ENCODE assay signal across 19 mouse cellular contexts in the genomic region with DNA sequence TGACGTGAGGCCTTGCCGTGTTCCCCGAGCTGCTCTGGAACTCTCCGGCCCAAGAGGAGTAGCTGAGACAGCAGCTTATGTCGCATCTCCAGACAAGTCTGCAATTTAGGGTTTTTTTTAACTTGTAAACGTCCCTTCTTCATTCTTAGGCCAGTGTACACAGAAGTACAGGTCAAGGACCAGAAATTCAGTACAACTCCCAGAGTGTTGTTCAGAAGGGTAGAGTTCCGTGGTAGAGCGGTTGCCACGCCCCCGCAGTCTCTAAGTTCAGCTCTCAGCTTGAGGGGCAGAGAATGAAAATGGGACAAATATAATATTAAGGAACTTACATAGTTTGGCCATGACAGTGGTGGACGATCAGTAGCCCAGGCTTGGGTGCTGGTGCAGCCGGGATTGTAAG. TPM values are rescaled to one million over a fixed set of nuclear protein-coding genes. Genes with fewer than 3 reads are reported as not detected.
DNase-seq lines count a peak whose midpoint lies in the region; ATAC-seq lines count a peak whose summit lies in the region.
"Had no signal": no experiment of that assay in that cellular context is flagged by ENCODE, and none has a peak within 500 bp of the region (broad histone marks: within the 10 kb centered on the region; RNA-seq: fewer than 3 reads in every experiment).

No protein-coding gene starts in this region.

- H3K9ac ChIP-seq in heart, embryonic 13.5 days, result no peak overlapping the region
- no peak overlapping the region for H3K9ac ChIP-seq in kidney, embryonic 15.5 days
- H3K9ac ChIP-seq: forebrain, embryonic 15.5 days; heart, embryonic 12.5 days; neural tube, embryonic 12.5 days had no signal

- H3K36me3 ChIP-seq in heart, embryonic 13.5 days, result peaks cover 6% of the 10 kb centered on the region; the same call in 1 of the 2 replicates
- H3K36me3 ChIP-seq in kidney, embryonic 15.5 days, result 0 out of 2 replicates have a peak, but pooled peaks cover 3% of the 10 kb centered on the region
- H3K36me3 ChIP-seq in macrophage (ENCODE audit: inconsistent target), result peaks cover 13% of the 10 kb centered on the region; the same call in 1 of the 2 replicates
- H3K36me3 ChIP-seq: forebrain, embryonic 15.5 days; neural tube, embryonic 12.5 days had no signal

- H3K9me3 ChIP-seq in heart, embryonic 13.5 days, result no peaks in the 10 kb centered on the region
- H3K9me3 ChIP-seq in kidney, embryonic 15.5 days (replicated peaks), result no peaks in the 10 kb centered on the region
- H3K9me3 ChIP-seq: embryonic facial prominence, embryonic 10.5 days; forebrain, embryonic 15.5 days; heart, embryonic 12.5 days; megakaryocyte, embryonic 14.5 days; neural tube, embryonic 12.5 days had no signal

- no peaks in the 10 kb centered on the region for H3K27me3 ChIP-seq in heart, embryonic 13.5 days (replicated peaks)
- no peaks in the 10 kb centered on the region for H3K27me3 ChIP-seq in kidney, embryonic 15.5 days
- H3K27me3 ChIP-seq: forebrain, embryonic 15.5 days; heart, embryonic 12.5 days; megakaryocyte, embryonic 14.5 days; neural tube, embryonic 12.5 days; Patski had no signal

- no peak for DNase-seq in heart, postnatal 36 days
- no peak for DNase-seq in kidney, postnatal 10 days
- DNase-seq in lung, postnatal 36 days, result peak; percentile 51
- no peak for DNase-seq in lung, postnatal 4 days
- DNase-seq in adrenal gland, adult 18-20 months (ENCODE audit: low spot score in 2 of 2), result no peak
- DNase-seq: cerebellum, adult 11 months; cerebellum, postnatal 36 days; gastrocnemius, postnatal 14 days; right cerebral cortex, postnatal 14 days had no signal

- no peak for ATAC-seq in heart, embryonic 13.5 days (ENCODE audit: extremely low read depth, insufficient number of reproducible peaks, low FRiP score, low TSS enrichment)
- no peak for ATAC-seq in kidney, embryonic 15.5 days (replicated peaks; ENCODE audit: low FRiP score)
- ATAC-seq: forebrain, embryonic 15.5 days; Patski had no signal

- H3K4me1 ChIP-seq in heart, embryonic 13.5 days, result peaks cover 89% of the 10 kb centered on the region
- peaks cover 88% of the 10 kb centered on the region for H3K4me1 ChIP-seq in kidney, embryonic 15.5 days

- H3K27ac ChIP-seq in heart, embryonic 13.5 days (replicated peaks), result peak overlapping the region; percentile 15; the same call in 1 of the 2 replicates
- peak overlapping the region; percentile 90 for H3K27ac ChIP-seq in kidney, embryonic 15.5 days
- peak overlapping the region; percentile 86 for H3K27ac ChIP-seq in macrophage
- H3K27ac ChIP-seq: forebrain, embryonic 15.5 days; neural tube, embryonic 12.5 days had no signal

- H3K4me3 ChIP-seq in heart, embryonic 13.5 days, result no peak overlapping the region
- no peak overlapping the region for H3K4me3 ChIP-seq in kidney, embryonic 15.5 days (replicated peaks)
- H3K4me3 ChIP-seq in macrophage (ENCODE audit: inconsistent target), result no peak overlapping the region
- H3K4me3 ChIP-seq: erythroblast, embryonic 14.5 days; forebrain, embryonic 15.5 days; heart, embryonic 12.5 days; megakaryocyte, embryonic 14.5 days; neural tube, embryonic 12.5 days had no signal

- intact Hi-C loops in heart, postnatal 36 days (cut with DNase I), result no loop called here

- WGBS in heart, embryonic 13.5 days, result 68% methylated on average over 12 of the region's 12 CpGs
- WGBS in kidney, embryonic 15.5 days, result 68% methylated on average over 12 of the region's 12 CpGs
- WGBS in macrophage (ENCODE audit: missing documents), result 76% methylated on average over 12 of the region's 12 CpGs

- peaks cover 100% of the 10 kb centered on the region for H3K79me2 ChIP-seq in macrophage (ENCODE audit: inconsistent target)

- no peak overlapping the region for H3K4me2 ChIP-seq in heart, embryonic 13.5 days
- no peak overlapping the region for H3K4me2 ChIP-seq in kidney, embryonic 15.5 days
- H3K4me2 ChIP-seq: forebrain, embryonic 15.5 days; heart, embryonic 12.5 days; neural tube, embryonic 12.5 days had no signal

RNA-seq across cellular contexts. Expression of gene Zfp710, which starts 31.2 kb away (rescaled TPM):
- 11.6 and 12.1 TPM in 2 replicates for polyA plus RNA-seq in heart, embryonic 13.5 days (2015; fragmentation: Nextera tagmentation; extraction: Ambion mirVana)
- total RNA-seq in heart, postnatal 36 days (2021), result 10 to 100 TPM; 27.4 to 28.0 TPM
- polyA plus RNA-seq in kidney, embryonic 15.5 days (2015; fragmentation: Nextera tagmentation; extraction: Ambion mirVana), result 20.1 and 20.5 TPM in 2 replicates
- 100 to 1,000 TPM in 9 of 26 experiments, 10 to 100 TPM in 17; 10.9 to 127 (median 87.0) TPM for total RNA-seq in macrophage (2018; cell fraction: chromatin; rRNA removed)
- total RNA-seq in macrophage (2018; cell fraction: cytosol; rRNA removed), result 10 to 100 TPM; 18.9 to 85.9 (median 65.4) TPM
- total RNA-seq in macrophage (2018; cell fraction: nucleus; rRNA removed), result 100 to 1,000 TPM in 9 of 26 experiments, 10 to 100 TPM in 17; 15.7 to 151 (median 83.9) TPM
- polyA plus RNA-seq in macrophage (2018), result 33.7 to 69.0 TPM (median 50.1 TPM) in 3 replicates
- total RNA-seq in adrenal gland, adult 18-20 months (2021), result 10 to 100 TPM; 13.8 to 14.3 TPM

RNA-seq across cellular contexts. Expression of gene Idh2, which starts 59.4 kb away (rescaled TPM):
- 1,911 and 2,152 TPM in 2 replicates for polyA plus RNA-seq in heart, embryonic 13.5 days (2015; fragmentation: Nextera tagmentation; extraction: Ambion mirVana)
- total RNA-seq in heart, postnatal 36 days (2021), result 1,000 to 10,000 TPM; 1,714 to 2,029 TPM
- 633 and 674 TPM in 2 replicates for polyA plus RNA-seq in kidney, embryonic 15.5 days (2015; fragmentation: Nextera tagmentation; extraction: Ambion mirVana)
- 100 to 1,000 TPM in 3 of 26 experiments, 10 to 100 TPM in 19, 1 to 10 TPM in 4; 5.1 to 131 (median 33.7) TPM for total RNA-seq in macrophage (2018; cell fraction: chromatin; rRNA removed)
- 10 to 100 TPM; 35.0 to 94.6 (median 64.7) TPM for total RNA-seq in macrophage (2018; cell fraction: cytosol; rRNA removed)
- total RNA-seq in macrophage (2018; cell fraction: nucleus; rRNA removed), result 100 to 1,000 TPM in 1 of 26 experiments, 10 to 100 TPM in 25; 17.1 to 112 (median 41.7) TPM
- 72.5 to 101 TPM (median 88.0 TPM) in 3 replicates for polyA plus RNA-seq in macrophage (2018)
- 100 to 1,000 TPM; 116 to 190 TPM for total RNA-seq in adrenal gland, adult 18-20 months (2021)

Comparison
In these comparisons a context has a peak if more than half of its experiments do, and no peak if none do; other contexts are left out.
1. H3K27ac ChIP-seq: peak in every context shown above with its lines; median percentile 90 in kidney, embryonic 15.5 days; 86 in macrophage; 15 in heart, embryonic 13.5 days.